Mouse (Mus musculus): ENCODE results near the gene Nrip2. TPM values are rescaled to one million over a fixed set of nuclear protein-coding genes. Genes with fewer than 3 reads are reported as not detected.
A peak's percentile ranks its signal among the peaks of the same experiment; 100 is the strongest.

Nrip2 gene
- total and polyA plus RNA-seq, 3 experiments, result 0.13 to 1.3 TPM; not detected in 1

DNA sequence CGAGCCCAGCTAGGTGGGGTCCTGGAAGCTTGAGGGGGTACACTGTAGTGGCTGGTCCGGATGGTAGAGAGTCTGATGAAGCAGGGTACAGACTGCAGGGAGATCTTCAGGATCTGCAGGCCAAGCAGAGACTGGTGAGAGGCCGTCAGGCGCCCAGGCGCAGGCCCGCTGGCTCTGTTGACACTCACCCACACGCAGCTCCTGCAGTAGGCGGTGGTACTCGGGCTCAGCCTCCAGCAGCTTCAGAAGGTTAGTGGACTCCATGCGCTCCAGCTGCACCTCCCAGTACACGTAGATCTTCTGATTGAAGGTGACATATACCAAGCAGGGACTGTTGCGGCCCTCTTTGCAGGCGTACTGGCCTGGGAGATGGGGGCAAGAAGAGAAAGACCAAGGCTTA, 11.2 kb downstream of the Nrip2 start:
- TF ChIP-seq POLR2AphosphoS2 (IDR thresholded peaks at IDR 0.05; ENCODE audit: low read depth, low read length) (no peak), ZKSCAN1 (IDR thresholded peaks at IDR 0.05; ENCODE audit: borderline replicate concordance, low read depth, low read length) (no peak), CTCF (conservative IDR thresholded peaks at IDR 0.05 in 1 of 2, IDR thresholded peaks at IDR 0.05 in 1 of 2; ENCODE audit: low read depth in 2 of 2, low read length in 2 of 2) (no peak), JUND (conservative IDR thresholded peaks at IDR 0.05; ENCODE audit: low read depth, low read length) (no peak), RCOR1 (conservative IDR thresholded peaks at IDR 0.05; ENCODE audit: low read depth, low read length) (no peak), MYC (IDR thresholded peaks at IDR 0.05; ENCODE audit: low read depth, low read length) (no peak), HCFC1 (IDR thresholded peaks at IDR 0.05; ENCODE audit: low read depth, low read length) (no peak), CHD2 (IDR thresholded peaks at IDR 0.05; ENCODE audit: low read length) (no peak), JUN (IDR thresholded peaks at IDR 0.05; ENCODE audit: insufficient read depth, low read depth, low read length) (no peak), POLR2A (IDR thresholded peaks at IDR 0.05; ENCODE audit: low read depth, low read length) (no peak), CHD1 (IDR thresholded peaks at IDR 0.05; ENCODE audit: low read depth, low read length) (no peak), GABPA (IDR thresholded peaks at IDR 0.05; ENCODE audit: insufficient replicate concordance, low read depth, low read length) (no peak), SMC3 (IDR thresholded peaks at IDR 0.05; ENCODE audit: low read depth, low read length) (no peak), USF1 (IDR thresholded peaks at IDR 0.05; ENCODE audit: low read depth, low read length) (no peak), KAT2A (IDR thresholded peaks at IDR 0.05; ENCODE audit: insufficient replicate concordance, low read length) (no peak), MXI1 (IDR thresholded peaks at IDR 0.05; ENCODE audit: low read depth, low read length) (no peak), BHLHE40 (IDR thresholded peaks at IDR 0.05; ENCODE audit: low read depth, low read length) (no peak)
- Histone ChIP-seq H3K4me1 (ENCODE audit: control insufficient read depth in 1 of 2, insufficient read depth in 2 of 2) (no peaks in the 10 kb centered on the region), H3K4me3 (replicated peaks in 1 of 3; ENCODE audit: low read depth in 2 of 3, low read length in 2 of 3, poor library complexity in 1 of 3) (no peak overlapping the region), H3K9ac (ENCODE audit: insufficient read depth, low read depth) (no peak overlapping the region), H3K36me3 (replicated peaks in 1 of 2; ENCODE audit: control insufficient read depth in 1 of 2, insufficient read depth in 1 of 2, low read length in 1 of 2) (peaks cover 58 to 91% of the 10 kb centered on the region in 2 experiments), H3K27me3 (replicated peaks) (no peaks in the 10 kb centered on the region), H3K27ac (ENCODE audit: insufficient read depth, low read depth) (no peak overlapping the region), H3K4me2 (ENCODE audit: insufficient read depth, low read depth, poor library complexity, severe bottlenecking) (no peak overlapping the region), H3K79me2 (replicated peaks; ENCODE audit: control insufficient read depth, extremely low read depth, insufficient read depth, poor library complexity, severe bottlenecking) (no peaks in the 10 kb centered on the region), H3K9me3 (replicated peaks; ENCODE audit: low read length) (no peaks in the 10 kb centered on the region)
- no peak for DNase-seq (ENCODE audit: extremely low read depth)
- in situ Hi-C loops (cut with MboI; ENCODE audit: low pct_ligation_motif_present, low pct_unique_long_range_greater_than_20kb, low sequenced_read_pairs) (loop anchor here (5.0 kb wide), 1 partner anchor 48 kb away; the partner anchor contains the start of genes Foxm1 and Rhno1), dilution Hi-C loops (cut with MboI; ENCODE audit: extremely low pct_ligation_motif_present, extremely low pct_unique_long_range_greater_than_20kb, low sequenced_read_pairs) (no loop called here)

- H3K36me3 ChIP-seq (replicated peaks in 1 of 2; ENCODE audit: control insufficient read depth in 1 of 2, insufficient read depth in 1 of 2, low read length in 1 of 2), result peaks cover 62 to 92% of the 10 kb centered on the region in 2 experiments
- no peak overlapping the region for H3K4me3 ChIP-seq (replicated peaks in 1 of 3; ENCODE audit: low read depth in 2 of 3, low read length in 2 of 3, poor library complexity in 1 of 3)
- peaks cover 5% of the 10 kb centered on the region in 2 experiments for H3K4me1 ChIP-seq (ENCODE audit: control insufficient read depth in 1 of 2, insufficient read depth in 2 of 2)
Measured at GRCm38 (mm10) chr6:128411115-128411514, 12.0 kb downstream of the Nrip2 start.

More at GRCm38 (mm10) chr6:128411115-128411514, 12.0 kb downstream of the Nrip2 start:
- H3K9me3 ChIP-seq (replicated peaks; ENCODE audit: low read length), result no peaks in the 10 kb centered on the region
- no peaks in the 10 kb centered on the region for H3K27me3 ChIP-seq (replicated peaks)
- H3K27ac ChIP-seq (ENCODE audit: insufficient read depth, low read depth), result no peak overlapping the region
- no peak overlapping the region for H3K9ac ChIP-seq (ENCODE audit: insufficient read depth, low read depth)
- TF ChIP-seq SMC3 (IDR thresholded peaks at IDR 0.05; ENCODE audit: low read depth, low read length), result peak; percentile 68
- no peak for TF ChIP-seq HCFC1 (IDR thresholded peaks at IDR 0.05; ENCODE audit: low read depth, low read length)
- no peak for TF ChIP-seq TCF12 (IDR thresholded peaks at IDR 0.05; ENCODE audit: low read depth, low read length)
- TF ChIP-seq EP300 (IDR thresholded peaks at IDR 0.05; ENCODE audit: low read length), result no peak
- TF ChIP-seq RAD21 (IDR thresholded peaks at IDR 0.05; ENCODE audit: low read depth, low read length), result peak; percentile 82
- TF ChIP-seq JUND (conservative IDR thresholded peaks at IDR 0.05; ENCODE audit: low read depth, low read length), result no peak
- no peak for TF ChIP-seq ZMIZ1 (IDR thresholded peaks at IDR 0.05; ENCODE audit: low read depth, low read length)
- no peak for TF ChIP-seq ZC3H11A (IDR thresholded peaks at IDR 0.05; ENCODE audit: low read depth, low read length)
- no peak for TF ChIP-seq POLR2AphosphoS2 (IDR thresholded peaks at IDR 0.05; ENCODE audit: low read depth, low read length)
- no peak for TF ChIP-seq SIN3A (IDR thresholded peaks at IDR 0.05; ENCODE audit: low read length)
- TF ChIP-seq MXI1 (IDR thresholded peaks at IDR 0.05; ENCODE audit: low read depth, low read length), result no peak
- TF ChIP-seq MYC (IDR thresholded peaks at IDR 0.05; ENCODE audit: low read depth, low read length), result no peak
- TF ChIP-seq JUN (IDR thresholded peaks at IDR 0.05; ENCODE audit: insufficient read depth, low read depth, low read length), result no peak
- no peak for TF ChIP-seq NELFE (IDR thresholded peaks at IDR 0.05; ENCODE audit: low read depth, low read length)
- no peak for TF ChIP-seq NRF1 (IDR thresholded peaks at IDR 0.05; ENCODE audit: low read depth, low read length)
- TF ChIP-seq TBP (conservative IDR thresholded peaks at IDR 0.05; ENCODE audit: low read depth, low read length), result no peak
- no peak for TF ChIP-seq MEF2A (IDR thresholded peaks at IDR 0.05; ENCODE audit: borderline replicate concordance, low read depth, low read length)
- no peak for TF ChIP-seq ZKSCAN1 (IDR thresholded peaks at IDR 0.05; ENCODE audit: borderline replicate concordance, low read depth, low read length)
- TF ChIP-seq CTCF (conservative IDR thresholded peaks at IDR 0.05 in 1 of 2, IDR thresholded peaks at IDR 0.05 in 1 of 2; ENCODE audit: low read depth in 2 of 2, low read length in 2 of 2), result peak; percentile 89 to 95
- no peak for TF ChIP-seq CHD2 (IDR thresholded peaks at IDR 0.05; ENCODE audit: low read length)
- H3K4me2 ChIP-seq (ENCODE audit: insufficient read depth, low read depth, poor library complexity, severe bottlenecking), result no peak overlapping the region
- in situ Hi-C loops (cut with MboI; ENCODE audit: low pct_ligation_motif_present, low pct_unique_long_range_greater_than_20kb, low sequenced_read_pairs), result loop anchor here (5.0 kb wide), 1 partner anchor 49 kb away; the partner anchor contains the start of genes Foxm1 and Rhno1
- H3K79me2 ChIP-seq (replicated peaks; ENCODE audit: control insufficient read depth, extremely low read depth, insufficient read depth, poor library complexity, severe bottlenecking), result peaks cover 2% of the 10 kb centered on the region; the same call in 1 of the 2 replicates
- dilution Hi-C loops (cut with MboI; ENCODE audit: extremely low pct_ligation_motif_present, extremely low pct_unique_long_range_greater_than_20kb, low sequenced_read_pairs), result no loop called here
- peak; percentile 62 for DNase-seq (ENCODE audit: extremely low read depth)

Measured in CH12.LX (cell line).